Mouse (Mus musculus) CH12.LX (cell line): ENCODE results near the gene Tpst2. TPM values are rescaled to one million over a fixed set of nuclear protein-coding genes. Genes with fewer than 3 reads are reported as not detected.

Experiments used
- DNase-seq: peaks from one replicate; pipeline ENCODE4 v3.0.0-alpha.2; 2013; ENCODE audit errors: extremely low read depth
- H3K27ac ChIP-seq: 2 replicates; pipeline ENCODE4 v1.5.1; 2012; ENCODE audit warnings: low read depth, mild to moderate bottlenecking, control low read depth, moderate library complexity; ENCODE audit not compliant: insufficient read depth
- H3K27me3 ChIP-seq: replicated peaks from 2 replicates; pipeline ENCODE3; 2012; ENCODE audit warnings: inconsistent platforms
- H3K36me3 ChIP-seq, 2 experiments: replicated peaks in 1 of 2; 2 replicates each; pipeline versions ENCODE3 to v1.6.1; 2012; ENCODE audit warnings: inconsistent platforms in 1 of 2, low read length in 1 of 2, mild to moderate bottlenecking in 1 of 2, mixed read lengths in 1 of 2, moderate library complexity in 1 of 2; ENCODE audit not compliant: control insufficient read depth in 1 of 2, insufficient read depth in 1 of 2
- H3K4me1 ChIP-seq, 2 experiments: 2 replicates each; pipeline ENCODE4 v1.6.1; 2012; ENCODE audit warnings: inconsistent platforms in 1 of 2, moderate library complexity in 1 of 2; ENCODE audit not compliant: insufficient read depth in 2 of 2, control insufficient read depth in 1 of 2
- H3K4me2 ChIP-seq: 2 replicates; pipeline ENCODE4 v1.6.1; 2012; ENCODE audit warnings: low read depth, mild to moderate bottlenecking, control low read depth; ENCODE audit not compliant: poor library complexity, insufficient read depth, severe bottlenecking
- H3K4me3 ChIP-seq, 3 experiments: fragments of 150-350 bp in 1 of 3; sonication (generic) in 1 of 3; replicated peaks in 1 of 3; 2 replicates each; pipeline versions ENCODE3 to v1.5.1; 2011 to 2012; ENCODE audit warnings: low read depth in 2 of 3, low read length in 2 of 3, mild to moderate bottlenecking in 2 of 3, moderate library complexity in 2 of 3, control low read depth in 1 of 3, improper control_type of control experiment in 1 of 3, inconsistent platforms in 1 of 3, mixed read lengths in 1 of 3; ENCODE audit not compliant: poor library complexity in 1 of 3
- H3K79me2 ChIP-seq: replicated peaks from 2 replicates; pipeline ENCODE4 v1.6.1; 2012; ENCODE audit warnings: mild to moderate bottlenecking, moderate library complexity; ENCODE audit not compliant: control insufficient read depth, poor library complexity, insufficient read depth, severe bottlenecking; ENCODE audit errors: extremely low read depth
- H3K9ac ChIP-seq: 2 replicates; pipeline ENCODE4 v1.6.1; 2012; ENCODE audit warnings: low read depth, mild to moderate bottlenecking, control low read depth, moderate library complexity; ENCODE audit not compliant: insufficient read depth
- H3K9me3 ChIP-seq: replicated peaks from 2 replicates; pipeline ENCODE3; 2012; ENCODE audit warnings: low read length, inconsistent platforms, mixed read lengths
- CHD1 ChIP-seq: IDR thresholded peaks from 2 replicates; pipeline ENCODE4 v1.6.1; 2012; ENCODE audit warnings: low read depth, low read length, improper control_type of control experiment, inconsistent platforms
- ELF1 ChIP-seq: IDR thresholded peaks from 2 replicates; pipeline ENCODE4 v1.6.1; 2014; ENCODE audit warnings: low read depth, mild to moderate bottlenecking, inconsistent platforms, low read length, improper control_type of control experiment
- EP300 ChIP-seq: IDR thresholded peaks from 2 replicates; pipeline ENCODE4 v1.6.1; 2011; ENCODE audit warnings: low read length, improper control_type of control experiment
- ETS1 ChIP-seq: conservative IDR thresholded peaks from 2 replicates; pipeline ENCODE4 v1.6.1; 2012; ENCODE audit warnings: low read depth, mild to moderate bottlenecking, inconsistent platforms, low read length, improper control_type of control experiment, moderate library complexity
- JUND ChIP-seq: conservative IDR thresholded peaks from 2 replicates; pipeline ENCODE4 v1.6.1; 2011; ENCODE audit warnings: low read depth, low read length, improper control_type of control experiment
- KAT2A ChIP-seq: IDR thresholded peaks from 2 replicates; pipeline ENCODE4 v1.6.1; 2012; ENCODE audit warnings: low read length, improper control_type of control experiment, inconsistent platforms; ENCODE audit not compliant: insufficient replicate concordance
- MAFK ChIP-seq: IDR thresholded peaks from 2 replicates; pipeline ENCODE4 v1.6.1; 2011; ENCODE audit warnings: low read length, improper control_type of control experiment; ENCODE audit not compliant: insufficient replicate concordance
- MAX ChIP-seq: IDR thresholded peaks from 2 replicates; pipeline ENCODE4 v1.6.1; 2011; ENCODE audit warnings: low read length, improper control_type of control experiment
- MEF2A ChIP-seq: IDR thresholded peaks from 2 replicates; pipeline ENCODE4 v1.6.1; 2014; ENCODE audit warnings: low read depth, mild to moderate bottlenecking, inconsistent platforms, low read length, improper control_type of control experiment, borderline replicate concordance
- MXI1 ChIP-seq: IDR thresholded peaks from 2 replicates; pipeline ENCODE4 v1.6.1; 2011; ENCODE audit warnings: mild to moderate bottlenecking, low read depth, low read length, improper control_type of control experiment
- RAD21 ChIP-seq: IDR thresholded peaks from 2 replicates; pipeline ENCODE4 v1.6.1; 2011; ENCODE audit warnings: low read depth, mild to moderate bottlenecking, low read length, improper control_type of control experiment, moderate library complexity
- RCOR1 ChIP-seq: conservative IDR thresholded peaks from 2 replicates; pipeline ENCODE4 v1.6.1; 2012; ENCODE audit warnings: low read depth, mild to moderate bottlenecking, inconsistent platforms, low read length, improper control_type of control experiment
- SMC3 ChIP-seq: IDR thresholded peaks from 2 replicates; pipeline ENCODE4 v1.6.1; 2011; ENCODE audit warnings: low read depth, low read length, improper control_type of control experiment
- TBP ChIP-seq: conservative IDR thresholded peaks from 2 replicates; pipeline ENCODE4 v1.6.1; 2011; ENCODE audit warnings: low read depth, low read length, improper control_type of control experiment
- UBTF ChIP-seq: IDR thresholded peaks from 2 replicates; pipeline ENCODE4 v1.6.1; 2012; ENCODE audit warnings: low read depth, mild to moderate bottlenecking, inconsistent platforms, low read length, improper control_type of control experiment, moderate library complexity
- USF1 ChIP-seq: IDR thresholded peaks from 2 replicates; pipeline ENCODE4 v1.6.1; 2014; ENCODE audit warnings: low read depth, mild to moderate bottlenecking, inconsistent platforms, low read length, improper control_type of control experiment
- ZMIZ1 ChIP-seq: IDR thresholded peaks from 2 replicates; pipeline ENCODE4 v1.6.1; 2012; ENCODE audit warnings: low read depth, mild to moderate bottlenecking, inconsistent platforms, low read length, improper control_type of control experiment
- dilution Hi-C: fragments of 300-500 bp; cut with MboI; formaldehyde crosslinking; loops from 2 replicates; pipeline ENCODE4 v1.14.3; 2020; ENCODE audit warnings: low sequenced_read_pairs; ENCODE audit not compliant: extremely low pct_unique_long_range_greater_than_20kb, extremely low pct_ligation_motif_present
- in situ Hi-C: fragments of 300-500 bp; cut with MboI; formaldehyde crosslinking; loops from 3 replicates; pipeline ENCODE4 v1.14.3; 2019; ENCODE audit warnings: low sequenced_read_pairs, low pct_ligation_motif_present, low pct_unique_long_range_greater_than_20kb, mixed read lengths
- polyA plus RNA-seq: library from polyadenylated mRNA; unstranded; fragments of >175 nt; gene quantifications from 2 replicates; pipeline ENCODE4 v1.2.1, GENCODE M21; 2012; ENCODE audit warnings: low read depth; ENCODE audit not compliant: insufficient read length
- total RNA-seq, 2 experiments: library from RNA; depleted of rRNA; stranded (reverse); fragments of 300-350 nt in 1 of 2; fragments of >200 nt in 1 of 2; gene quantifications; 2 replicates each; pipeline ENCODE4 v1.2.3; 2012 to 2014

Gene Tpst2
- total and polyA plus RNA-seq, 3 experiments = 12.6 to 20.7 (median 15.6) TPM

GRCm38 (mm10) chr5:112280863-112281660, 4.6 kb downstream of the Tpst2 start:
- TF ChIP-seq RAD21 (no peak), MAX (no peak), USF1 (no peak), MAFK (no peak), UBTF (no peak), KAT2A (no peak), JUND (no peak), TBP (no peak), SMC3 (no peak), CHD1 (no peak)
- H3K27ac ChIP-seq = no peak overlapping the region
- H3K4me2 ChIP-seq = no peak overlapping the region
- peaks cover 31 to 65% of the 10 kb centered on the region in 2 experiments for H3K4me1 ChIP-seq
- no peak overlapping the region for H3K4me3 ChIP-seq
- in situ Hi-C loops = no loop called here
- dilution Hi-C loops = no loop called here
- 0 out of 2 replicates have a peak, but pooled peaks cover 6% of the 10 kb centered on the region for H3K79me2 ChIP-seq
- no peaks in the 10 kb centered on the region for H3K9me3 ChIP-seq
- DNase-seq = no peak
- H3K27me3 ChIP-seq = no peaks in the 10 kb centered on the region
- H3K36me3 ChIP-seq = peaks cover 0 to 18% of the 10 kb centered on the region in 2 experiments
- H3K9ac ChIP-seq = no peak overlapping the region

DNA sequence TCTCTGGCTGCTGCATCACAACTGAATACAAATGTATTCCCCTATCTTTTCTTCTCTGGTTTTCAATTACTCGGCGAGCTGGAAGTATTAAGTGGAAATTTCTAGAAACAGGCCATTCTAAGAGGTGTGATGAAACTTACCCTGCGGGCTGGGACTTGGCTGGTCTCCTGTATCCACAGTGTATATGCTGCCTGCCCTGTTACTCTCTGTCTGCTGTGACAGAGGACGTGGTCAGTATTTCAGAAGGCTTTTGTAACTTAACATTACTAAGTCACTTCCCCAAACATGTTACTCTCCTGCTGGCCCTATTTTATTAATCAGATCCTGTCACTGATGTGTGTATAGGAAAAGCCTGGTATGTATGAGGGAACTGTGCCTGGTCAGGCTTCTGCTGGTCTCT, 5.2 kb downstream of the Tpst2 start:
- no peak overlapping the region for H3K4me2 ChIP-seq
- H3K9ac ChIP-seq = no peak overlapping the region
- DNase-seq = no peak
- no peak overlapping the region for H3K4me3 ChIP-seq
- peaks cover 36 to 71% of the 10 kb centered on the region in 2 experiments for H3K4me1 ChIP-seq
- H3K79me2 ChIP-seq = 0 out of 2 replicates have a peak, but pooled peaks cover 6% of the 10 kb centered on the region
- H3K9me3 ChIP-seq = no peaks in the 10 kb centered on the region
- no peak for TF ChIP-seq RCOR1
- no peak for TF ChIP-seq ZMIZ1
- TF ChIP-seq ELF1 = no peak
- TF ChIP-seq MEF2A = no peak
- TF ChIP-seq MXI1 = no peak
- no peak for TF ChIP-seq EP300
- no peak for TF ChIP-seq ETS1
- in situ Hi-C loops (no loop called here), dilution Hi-C loops (no loop called here)
- no peak overlapping the region for H3K27ac ChIP-seq
- peaks cover 0 to 18% of the 10 kb centered on the region in 2 experiments for H3K36me3 ChIP-seq
- no peaks in the 10 kb centered on the region for H3K27me3 ChIP-seq
